Mouse (Mus musculus) urinary bladder, postnatal 10 days (tissue): ENCODE measurements around the gene Nmb.
"Not testable (repeated sequence)": the region's sequence is repeated elsewhere in the genome, so short reads cannot be mapped to it uniquely, and the experiment has no call there.

ENCODE experiments used
- DNase-seq: peaks from one replicate; pipeline ENCODE4 v3.0.0; 2022; ENCODE audit warnings: low spot score

Nmb gene

GRCm38 (mm10) chr7:80904921-80905515 is at the start of gene Nmb:
TSS of gene Nmb (minus strand) at chr7:80905076.
- no peak for DNase-seq

GRCm38 (mm10) chr7:80954251-80954650 is 49.4 kb upstream of the Nmb start:
- DNase-seq: no peak

GRCm38 (mm10) chr7:80952140-80952539 is 47.3 kb upstream of the Nmb start:
- no peak for DNase-seq

- no peak for DNase-seq
These were observed 46.6 kb upstream of the Nmb start for GRCm38 (mm10) chr7:80951461-80951860.

- peak; percentile 80 for DNase-seq
These were observed 42.8 kb upstream of the Nmb start, which contains the start of gene Sec11a for GRCm38 (mm10) chr7:80947445-80948350. TSS of gene Sec11a (minus strand) at chr7:80947780.

- DNase-seq: no peak
These were observed 34.9 kb upstream of the Nmb start for GRCm38 (mm10) chr7:80939808-80940207.

GRCm38 (mm10) chr7:80937304-80937666 is 32.4 kb upstream of the Nmb start:
- DNase-seq: not testable (repeated sequence)

GRCm38 (mm10) chr7:80936617-80937303 is 31.9 kb upstream of the Nmb start:
- DNase-seq: not testable (repeated sequence)

GRCm38 (mm10) chr7:80935834-80936233 is 31.0 kb upstream of the Nmb start:
- DNase-seq: no peak

GRCm38 (mm10) chr7:80932777-80933176 is 27.9 kb upstream of the Nmb start:
- no peak for DNase-seq

GRCm38 (mm10) chr7:80931618-80932207 is 26.8 kb upstream of the Nmb start:
- DNase-seq: no peak

- DNase-seq: no peak
These were observed 18.3 kb upstream of the Nmb start for GRCm38 (mm10) chr7:80923165-80923564.

GRCm38 (mm10) chr7:80919647-80920008 is 14.8 kb upstream of the Nmb start:
- no peak for DNase-seq

GRCm38 (mm10) chr7:80918982-80919646 is 14.2 kb upstream of the Nmb start:
- no peak for DNase-seq

GRCm38 (mm10) chr7:80917916-80918465 is 13.1 kb upstream of the Nmb start:
- no peak for DNase-seq

GRCm38 (mm10) chr7:80912496-80912895 is 7.6 kb upstream of the Nmb start:
- DNase-seq: no peak

- no peak for DNase-seq
These were observed 6.2 kb upstream of the Nmb start for GRCm38 (mm10) chr7:80911053-80911452.

GRCm38 (mm10) chr7:80903625-80904422 is 1.1 kb downstream of the Nmb start:
- no peak for DNase-seq

GRCm38 (mm10) chr7:80901541-80902274 is 3.2 kb downstream of the Nmb start:
- DNase-seq: no peak

- peak; percentile 42 for DNase-seq
These were observed 3.9 kb downstream of the Nmb start, which contains the start of gene Wdr73 for GRCm38 (mm10) chr7:80900944-80901501. TSS of gene Wdr73 (minus strand) at chr7:80901269.
